Mouse (Mus musculus): ENCODE data around the gene G0s2.

G0s2 gene

GRCm38 (mm10) chr1:193272916-193273601, at the start of gene G0s2:
TSS of gene G0s2 (minus strand) at chr1:193273217.
- peak; percentile 25 for DNase-seq (ENCODE audit: low spot score)

- no peak for DNase-seq (ENCODE audit: low spot score)
These were observed 47.4 kb upstream of the G0s2 start for GRCm38 (mm10) chr1:193320398-193320797.

- no peak for DNase-seq (ENCODE audit: low spot score)
These were observed 46.7 kb upstream of the G0s2 start for GRCm38 (mm10) chr1:193319721-193320120.

GRCm38 (mm10) chr1:193317159-193317559, 44.1 kb upstream of the G0s2 start:
- no peak for DNase-seq (ENCODE audit: low spot score)

- DNase-seq (ENCODE audit: low spot score): no peak
These were observed 43.3 kb upstream of the G0s2 start for GRCm38 (mm10) chr1:193316358-193316750.

- DNase-seq (ENCODE audit: low spot score): no peak
These were observed 42.8 kb upstream of the G0s2 start for GRCm38 (mm10) chr1:193315705-193316357.

GRCm38 (mm10) chr1:193311596-193311995, 38.6 kb upstream of the G0s2 start:
- DNase-seq (ENCODE audit: low spot score): no peak

- DNase-seq (ENCODE audit: low spot score): no peak
These were observed 37.6 kb upstream of the G0s2 start for GRCm38 (mm10) chr1:193310519-193311085.

- DNase-seq (ENCODE audit: low spot score): no peak
These were observed 36.9 kb upstream of the G0s2 start for GRCm38 (mm10) chr1:193309785-193310518.

GRCm38 (mm10) chr1:193306832-193307231, 33.8 kb upstream of the G0s2 start:
- no peak for DNase-seq (ENCODE audit: low spot score)

- DNase-seq (ENCODE audit: low spot score): no peak
These were observed 32.4 kb upstream of the G0s2 start for GRCm38 (mm10) chr1:193305386-193305785.

- DNase-seq (ENCODE audit: low spot score): no peak
These were observed 30.1 kb upstream of the G0s2 start for GRCm38 (mm10) chr1:193303096-193303495.

- no peak for DNase-seq (ENCODE audit: low spot score)
These were observed 29.0 kb upstream of the G0s2 start for GRCm38 (mm10) chr1:193302093-193302405.

- no peak for DNase-seq (ENCODE audit: low spot score)
These were observed 28.4 kb upstream of the G0s2 start for GRCm38 (mm10) chr1:193301216-193302092.

- DNase-seq (ENCODE audit: low spot score): no peak
These were observed 27.0 kb upstream of the G0s2 start for GRCm38 (mm10) chr1:193299995-193300394.

GRCm38 (mm10) chr1:193298141-193298765, 25.2 kb upstream of the G0s2 start:
- no peak for DNase-seq (ENCODE audit: low spot score)

- no peak for DNase-seq (ENCODE audit: low spot score)
These were observed 22.9 kb upstream of the G0s2 start for GRCm38 (mm10) chr1:193295920-193296319.

- DNase-seq (ENCODE audit: low spot score): no peak
These were observed 20.9 kb upstream of the G0s2 start for GRCm38 (mm10) chr1:193293926-193294325.

- DNase-seq (ENCODE audit: low spot score): no peak
These were observed 20.0 kb upstream of the G0s2 start for GRCm38 (mm10) chr1:193293039-193293438.

- DNase-seq (ENCODE audit: low spot score): no peak
These were observed 17.7 kb upstream of the G0s2 start for GRCm38 (mm10) chr1:193290686-193291085.

GRCm38 (mm10) chr1:193289914-193290313, 16.9 kb upstream of the G0s2 start:
- DNase-seq (ENCODE audit: low spot score): no peak

Data from layer of hippocampus, adult 9-10 months (tissue).